Mouse (Mus musculus): ENCODE measurements around the gene Zfp646. TPM values are rescaled to one million over a fixed set of nuclear protein-coding genes. Genes with fewer than 3 reads are reported as not detected.

The Zfp646 gene
- total and polyA plus RNA-seq, 3 experiments: 10.6 to 25.3 (median 18.8) TPM

GRCm38 (mm10) chr7:127919290-127919689 lies 43.3 kb downstream of the Zfp646 start:
- DNase-seq (ENCODE audit: extremely low read depth): peak; percentile 54
- Histone ChIP-seq H3K9me3 (replicated peaks; ENCODE audit: low read length) (no peaks in the 10 kb centered on the region), H3K4me1 (ENCODE audit: control insufficient read depth in 1 of 2, insufficient read depth in 2 of 2) (peaks cover 8 to 42% of the 10 kb centered on the region in 2 experiments), H3K79me2 (replicated peaks; ENCODE audit: control insufficient read depth, extremely low read depth, insufficient read depth, poor library complexity, severe bottlenecking) (no peaks in the 10 kb centered on the region), H3K4me2 (ENCODE audit: insufficient read depth, low read depth, poor library complexity, severe bottlenecking) (no peak overlapping the region), H3K27ac (ENCODE audit: insufficient read depth, low read depth) (no peak overlapping the region), H3K27me3 (replicated peaks) (no peaks in the 10 kb centered on the region), H3K36me3 (replicated peaks in 1 of 2; ENCODE audit: control insufficient read depth in 1 of 2, insufficient read depth in 1 of 2, low read length in 1 of 2) (peaks cover 12 to 47% of the 10 kb centered on the region in 2 experiments), H3K9ac (ENCODE audit: insufficient read depth, low read depth) (no peak overlapping the region), H3K4me3 (replicated peaks in 1 of 3; ENCODE audit: low read depth in 2 of 3, low read length in 2 of 3, poor library complexity in 1 of 3) (no peak overlapping the region)
- in situ Hi-C loops (cut with MboI; ENCODE audit: low pct_ligation_motif_present, low pct_unique_long_range_greater_than_20kb, low sequenced_read_pairs) (no loop called here), dilution Hi-C loops (cut with MboI; ENCODE audit: extremely low pct_ligation_motif_present, extremely low pct_unique_long_range_greater_than_20kb, low sequenced_read_pairs) (no loop called here)
- TF ChIP-seq RAD21 (IDR thresholded peaks at IDR 0.05; ENCODE audit: low read depth, low read length): peak; percentile 29
- no peak for TF ChIP-seq KAT2A (IDR thresholded peaks at IDR 0.05; ENCODE audit: insufficient replicate concordance, low read length)
- TF ChIP-seq ZNF384 (IDR thresholded peaks at IDR 0.05; ENCODE audit: low read depth, low read length): 0 out of 2 replicates have a peak, but pooled peaks have one; percentile 11
- peak; percentile 8 to 62; a peak in 2 of 4 replicates for TF ChIP-seq CTCF (conservative IDR thresholded peaks at IDR 0.05 in 1 of 2, IDR thresholded peaks at IDR 0.05 in 1 of 2; ENCODE audit: low read depth in 2 of 2, low read length in 2 of 2)

GRCm38 (mm10) chr7:127921516-127921915 lies 45.5 kb downstream of the Zfp646 start:
- Histone ChIP-seq H3K9me3 (replicated peaks; ENCODE audit: low read length) (no peaks in the 10 kb centered on the region), H3K27ac (ENCODE audit: insufficient read depth, low read depth) (no peak overlapping the region), H3K4me1 (ENCODE audit: control insufficient read depth in 1 of 2, insufficient read depth in 2 of 2) (peaks cover 8 to 28% of the 10 kb centered on the region in 2 experiments), H3K27me3 (replicated peaks) (no peaks in the 10 kb centered on the region), H3K79me2 (replicated peaks; ENCODE audit: control insufficient read depth, extremely low read depth, insufficient read depth, poor library complexity, severe bottlenecking) (no peaks in the 10 kb centered on the region), H3K4me3 (replicated peaks in 1 of 3; ENCODE audit: low read depth in 2 of 3, low read length in 2 of 3, poor library complexity in 1 of 3) (no peak overlapping the region), H3K4me2 (ENCODE audit: insufficient read depth, low read depth, poor library complexity, severe bottlenecking) (no peak overlapping the region), H3K36me3 (replicated peaks in 1 of 2; ENCODE audit: control insufficient read depth in 1 of 2, insufficient read depth in 1 of 2, low read length in 1 of 2) (peaks cover 26 to 65% of the 10 kb centered on the region in 2 experiments), H3K9ac (ENCODE audit: insufficient read depth, low read depth) (no peak overlapping the region)
- TF ChIP-seq BHLHE40 (IDR thresholded peaks at IDR 0.05; ENCODE audit: low read depth, low read length): no peak
- TF ChIP-seq JUN (IDR thresholded peaks at IDR 0.05; ENCODE audit: insufficient read depth, low read depth, low read length): no peak
- no peak for TF ChIP-seq RCOR1 (conservative IDR thresholded peaks at IDR 0.05; ENCODE audit: low read depth, low read length)
- TF ChIP-seq KAT2A (IDR thresholded peaks at IDR 0.05; ENCODE audit: insufficient replicate concordance, low read length): no peak
- no peak for TF ChIP-seq HCFC1 (IDR thresholded peaks at IDR 0.05; ENCODE audit: low read depth, low read length)
- peak; percentile 47 for TF ChIP-seq RAD21 (IDR thresholded peaks at IDR 0.05; ENCODE audit: low read depth, low read length)
- TF ChIP-seq GABPA (IDR thresholded peaks at IDR 0.05; ENCODE audit: insufficient replicate concordance, low read depth, low read length): no peak
- TF ChIP-seq CTCF (conservative IDR thresholded peaks at IDR 0.05 in 1 of 2, IDR thresholded peaks at IDR 0.05 in 1 of 2; ENCODE audit: low read depth in 2 of 2, low read length in 2 of 2): peak; percentile 11 to 70; a peak in 2 of 4 replicates
- TF ChIP-seq ELF1 (IDR thresholded peaks at IDR 0.05; ENCODE audit: low read depth, low read length): no peak
- TF ChIP-seq USF2 (conservative IDR thresholded peaks at IDR 0.05; ENCODE audit: low read depth, low read length): no peak
- no peak for TF ChIP-seq MEF2A (IDR thresholded peaks at IDR 0.05; ENCODE audit: borderline replicate concordance, low read depth, low read length)
- no peak for TF ChIP-seq ZKSCAN1 (IDR thresholded peaks at IDR 0.05; ENCODE audit: borderline replicate concordance, low read depth, low read length)
- TF ChIP-seq JUND (conservative IDR thresholded peaks at IDR 0.05; ENCODE audit: low read depth, low read length): no peak
- no peak for TF ChIP-seq ETS1 (conservative IDR thresholded peaks at IDR 0.05; ENCODE audit: low read depth, low read length)
- TF ChIP-seq ZNF384 (IDR thresholded peaks at IDR 0.05; ENCODE audit: low read depth, low read length): no peak
- no peak for TF ChIP-seq NRF1 (IDR thresholded peaks at IDR 0.05; ENCODE audit: low read depth, low read length)
- TF ChIP-seq NELFE (IDR thresholded peaks at IDR 0.05; ENCODE audit: low read depth, low read length): no peak
- TF ChIP-seq IRF4 (IDR thresholded peaks at IDR 0.05; ENCODE audit: low read depth, low read length): no peak
- TF ChIP-seq PAX5 (IDR thresholded peaks at IDR 0.05; ENCODE audit: low read length): no peak
- no peak for TF ChIP-seq E2F4 (IDR thresholded peaks at IDR 0.05; ENCODE audit: insufficient replicate concordance, low read depth, low read length)
- no peak for TF ChIP-seq POLR2AphosphoS2 (IDR thresholded peaks at IDR 0.05; ENCODE audit: low read depth, low read length)
- no peak for TF ChIP-seq UBTF (IDR thresholded peaks at IDR 0.05; ENCODE audit: low read depth, low read length)
- no peak for TF ChIP-seq ZMIZ1 (IDR thresholded peaks at IDR 0.05; ENCODE audit: low read depth, low read length)
- TF ChIP-seq MAX (IDR thresholded peaks at IDR 0.05; ENCODE audit: low read length): no peak
- peak; percentile 44 for TF ChIP-seq SMC3 (IDR thresholded peaks at IDR 0.05; ENCODE audit: low read depth, low read length)
- no peak for TF ChIP-seq CHD1 (IDR thresholded peaks at IDR 0.05; ENCODE audit: low read depth, low read length)
- no peak for TF ChIP-seq SIN3A (IDR thresholded peaks at IDR 0.05; ENCODE audit: low read length)
- in situ Hi-C loops (cut with MboI; ENCODE audit: low pct_ligation_motif_present, low pct_unique_long_range_greater_than_20kb, low sequenced_read_pairs) (loop anchor here (10.0 kb wide), 1 partner anchor 1217 kb away; the partner anchor contains the start of gene Coro1a), dilution Hi-C loops (cut with MboI; ENCODE audit: extremely low pct_ligation_motif_present, extremely low pct_unique_long_range_greater_than_20kb, low sequenced_read_pairs) (no loop called here)
- DNase-seq (ENCODE audit: extremely low read depth): peak; percentile 56

Measured in CH12.LX (cell line).